Mouse (Mus musculus) ES-E14 (cell line): ENCODE results near the gene Cdc42bpg. TPM values are rescaled to one million over a fixed set of nuclear protein-coding genes. Genes with fewer than 3 reads are reported as not detected.

Experiments
- DNase-seq: peaks from one replicate; pipeline ENCODE4 v3.0.0-alpha.2; 2013; ENCODE audit warnings: low read depth, low spot score
- H3K27ac ChIP-seq: 2 replicates; pipeline ENCODE4 v1.5.1; 2012; ENCODE audit warnings: low read depth, mild to moderate bottlenecking, low read length, moderate library complexity, mixed read lengths; ENCODE audit not compliant: poor library complexity, insufficient read depth, severe bottlenecking
- H3K36me3 ChIP-seq: 2 replicates; pipeline ENCODE4 v1.6.1; 2012; ENCODE audit warnings: mild to moderate bottlenecking, low read length, moderate library complexity, mixed read lengths; ENCODE audit not compliant: control insufficient read depth, poor library complexity, insufficient read depth, severe bottlenecking
- H3K4me1 ChIP-seq, 2 experiments: fragments of 150-350 bp in 1 of 2; sonication (generic) in 1 of 2; 2 replicates each; pipeline ENCODE4 v1.6.1; 2012; ENCODE audit warnings: low read length in 2 of 2, mild to moderate bottlenecking in 1 of 2, mixed read lengths in 1 of 2; ENCODE audit not compliant: control insufficient read depth in 2 of 2, insufficient read depth in 2 of 2, poor library complexity in 1 of 2
- H3K4me3 ChIP-seq, 2 experiments: fragments of 150-350 bp in 1 of 2; sonication (generic) in 1 of 2; 2 replicates each; pipeline ENCODE4 v1.5.1; 2012; ENCODE audit warnings: low read length in 2 of 2, low read depth in 1 of 2, mild to moderate bottlenecking in 1 of 2, mixed read lengths in 1 of 2; ENCODE audit not compliant: insufficient read depth in 1 of 2, poor library complexity in 1 of 2, severe bottlenecking in 1 of 2
- H3K9ac ChIP-seq: 2 replicates; pipeline ENCODE4 v1.6.1; 2012; ENCODE audit warnings: low read depth, mild to moderate bottlenecking, low read length, mixed read lengths; ENCODE audit not compliant: poor library complexity, insufficient read depth, severe bottlenecking
- H3K9me3 ChIP-seq: fragments of 150-350 bp; sonication (generic); 2 replicates; pipeline ENCODE4 v1.6.1; 2012; ENCODE audit warnings: low read depth, mild to moderate bottlenecking, low read length; ENCODE audit not compliant: control insufficient read depth, insufficient read depth
- CHD2 ChIP-seq: IDR thresholded peaks from 2 replicates; pipeline ENCODE4 v1.6.1; 2014; ENCODE audit warnings: mild to moderate bottlenecking, low read depth, low read length, inconsistent platforms
- HCFC1 ChIP-seq: IDR thresholded peaks from 2 replicates; pipeline ENCODE4 v1.6.1; 2012; ENCODE audit warnings: low read length, inconsistent platforms, borderline replicate concordance; ENCODE audit not compliant: insufficient read depth
- MAFK ChIP-seq: IDR thresholded peaks from 2 replicates; pipeline ENCODE4 v1.6.1; 2014; ENCODE audit warnings: mild to moderate bottlenecking, low read depth, low read length, inconsistent platforms; ENCODE audit not compliant: insufficient read depth
- ZC3H11A ChIP-seq: IDR thresholded peaks from 2 replicates; pipeline ENCODE4 v1.6.1; 2012; ENCODE audit warnings: low read depth, mild to moderate bottlenecking, inconsistent platforms, low read length, borderline replicate concordance
- ZNF384 ChIP-seq: IDR thresholded peaks from 2 replicates; pipeline ENCODE4 v1.6.1; 2012; ENCODE audit warnings: low read depth, low read length, inconsistent platforms
- in situ Hi-C, 2 experiments: fragments of 600-800 bp; cut with MboI; formaldehyde crosslinking; loops; one replicate each; pipeline ENCODE4 v1.15.1; 2025; ENCODE audit warnings: low sequenced_read_pairs in 2 of 2, inconsistent platforms in 1 of 2; ENCODE audit not compliant: unreplicated experiment in 2 of 2
- total RNA-seq: library from RNA; depleted of rRNA; stranded (reverse); fragments of 300-350 nt; gene quantifications from 2 replicates; pipeline ENCODE4 v1.2.3, GENCODE M21; 2012

Cdc42bpg gene
- total RNA-seq, 1 experiment: 35.5 TPM

DNA sequence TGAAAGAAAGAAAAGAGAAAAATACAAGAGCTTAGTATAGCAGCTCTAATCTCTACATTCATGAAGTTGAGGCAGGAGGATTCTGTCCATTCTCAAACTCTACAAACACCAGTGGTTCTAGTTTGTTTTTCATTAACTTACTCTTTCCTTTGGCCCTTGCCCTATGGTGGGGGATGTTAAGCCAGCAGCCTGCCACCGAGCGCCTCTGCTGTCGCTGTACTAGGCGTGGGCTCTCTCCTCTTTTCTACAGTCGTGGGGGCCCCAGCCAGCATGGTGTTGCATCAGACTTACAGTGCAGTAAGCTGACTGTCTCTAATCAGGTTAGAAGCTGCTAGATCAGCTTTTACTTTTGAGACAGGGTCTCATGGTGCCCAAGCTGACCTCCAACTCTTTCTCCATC lies 23.3 kb upstream of the Cdc42bpg start:
- Histone ChIP-seq H3K36me3 (peaks cover 44% of the 10 kb centered on the region), H3K9me3 (no peaks in the 10 kb centered on the region), H3K4me3 (no peak overlapping the region), H3K4me1 (peaks cover 5 to 8% of the 10 kb centered on the region in 2 experiments; a peak in 3 of 4 replicates), H3K27ac (no peak overlapping the region), H3K9ac (no peak overlapping the region)
- in situ Hi-C loops: no loop called here
- TF ChIP-seq HCFC1 (no peak), ZNF384 (no peak), CHD2 (no peak), ZC3H11A (no peak), MAFK (no peak)
- no peak for DNase-seq

DNA sequence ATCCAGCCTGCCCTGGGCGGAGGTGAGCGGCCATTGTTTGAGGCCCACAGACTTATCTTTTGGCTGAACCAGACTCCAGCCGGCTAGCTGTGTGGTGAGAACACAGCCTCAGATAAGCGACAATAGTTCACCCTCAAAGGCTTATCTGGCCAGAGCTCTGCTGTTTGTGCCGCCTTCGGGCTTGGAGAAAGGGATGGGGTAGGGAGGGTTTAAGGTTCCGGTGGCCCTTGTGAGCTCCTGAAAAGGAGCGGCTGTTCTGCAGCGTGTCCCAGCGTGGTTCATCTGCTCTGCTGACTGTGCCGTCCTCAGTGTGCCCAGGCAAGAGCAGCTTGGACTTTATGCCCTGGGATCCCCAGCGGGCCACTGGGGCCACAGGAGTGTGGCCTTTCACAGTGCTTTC lies 21.8 kb upstream of the Cdc42bpg start:
- Histone ChIP-seq H3K36me3 (peaks cover 44% of the 10 kb centered on the region), H3K9me3 (no peaks in the 10 kb centered on the region), H3K4me1 (peaks cover 0 to 7% of the 10 kb centered on the region in 2 experiments; a peak in 2 of 4 replicates), H3K27ac (no peak overlapping the region), H3K9ac (peak overlapping the region; percentile 14; the same call in 1 of the 2 replicates), H3K4me3 (no peak overlapping the region)
- DNase-seq: no peak
- in situ Hi-C loops: no loop called here
- TF ChIP-seq MAFK: no peak
- no peak for TF ChIP-seq ZNF384
- TF ChIP-seq HCFC1: no peak
- no peak for TF ChIP-seq CHD2

DNA sequence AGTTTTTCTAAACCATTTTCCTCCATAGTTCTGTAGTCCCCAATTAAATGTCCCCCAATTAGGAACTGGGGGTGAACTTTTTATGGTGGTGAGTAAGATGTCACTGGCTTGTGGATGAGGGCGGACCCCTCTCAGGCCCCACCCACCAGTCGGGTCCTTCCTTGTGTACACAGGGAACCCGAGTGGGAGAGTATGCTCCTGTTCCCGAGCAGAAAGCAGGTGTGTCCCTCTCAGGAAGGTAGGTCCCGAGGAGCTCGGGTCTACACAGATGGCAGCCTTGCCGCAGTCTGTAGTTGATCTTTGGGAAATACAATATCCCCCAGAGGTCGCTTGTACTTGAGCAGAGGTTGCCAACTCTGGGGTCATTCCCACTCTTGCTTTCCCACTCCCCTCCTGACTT lies 21.0 kb upstream of the Cdc42bpg start:
- Histone ChIP-seq H3K27ac (no peak overlapping the region), H3K4me3 (no peak overlapping the region), H3K9ac (no peak overlapping the region), H3K9me3 (no peaks in the 10 kb centered on the region), H3K4me1 (peaks cover 0 to 13% of the 10 kb centered on the region in 2 experiments; a peak in 2 of 4 replicates), H3K36me3 (peaks cover 44% of the 10 kb centered on the region)
- in situ Hi-C loops: no loop called here
- no peak for DNase-seq
- TF ChIP-seq CHD2 (no peak), MAFK (no peak), ZNF384 (no peak), ZC3H11A (no peak), HCFC1 (no peak)

- H3K36me3 ChIP-seq: peaks cover 40% of the 10 kb centered on the region
- no peak overlapping the region for H3K9ac ChIP-seq
- no peaks in the 10 kb centered on the region for H3K9me3 ChIP-seq
- H3K4me1 ChIP-seq: peaks cover 0 to 15% of the 10 kb centered on the region in 2 experiments; a peak in 2 of 4 replicates
- TF ChIP-seq ZNF384 (no peak), MAFK (no peak), HCFC1 (no peak), ZC3H11A (no peak), CHD2 (no peak)
- no peak for DNase-seq
- no peak overlapping the region for H3K27ac ChIP-seq
- in situ Hi-C loops: no loop called here
- H3K4me3 ChIP-seq: no peak overlapping the region
Measured at GRCm38 (mm10) chr19:6285632-6286433, 20.4 kb upstream of the Cdc42bpg start.
